Mouse (Mus musculus): Measurements from ENCODE around the gene Ctnnb1. TPM values are rescaled to one million over a fixed set of nuclear protein-coding genes. Genes with fewer than 3 reads are reported as not detected.
"Not testable (repeated sequence)": the region's sequence is repeated elsewhere in the genome, so short reads cannot be mapped to it uniquely, and the experiment has no call there.

The Ctnnb1 gene
- polyA plus RNA-seq, 2 experiments: 486 to 783 TPM

- H3K9me3 ChIP-seq (ENCODE audit: control insufficient read depth, low read length): no peaks in the 10 kb centered on the region
- H3K4me3 ChIP-seq (replicated peaks; ENCODE audit: low read length): no peak overlapping the region
- no peak for TF ChIP-seq POLR2A (IDR thresholded peaks at IDR 0.05; ENCODE audit: borderline replicate concordance, extremely low read depth, insufficient read depth, insufficient read length)
- peaks cover 11% of the 10 kb centered on the region; the same call in 1 of the 2 replicates for H3K4me1 ChIP-seq (ENCODE audit: control insufficient read depth, insufficient read depth, low read length)
- no peak overlapping the region for H3K9ac ChIP-seq (ENCODE audit: low read depth, low read length, severe bottlenecking)
- ATAC-seq (ENCODE audit: low FRiP score, low read depth): no peak
- WGBS: 83% methylated on average over 4 of the region's 4 CpGs
- no peak overlapping the region for H3K4me2 ChIP-seq (replicated peaks; ENCODE audit: low read depth, low read length, severe bottlenecking)
- no peak overlapping the region for H3K27ac ChIP-seq (replicated peaks; ENCODE audit: low read depth, low read length)
- no peaks in the 10 kb centered on the region for H3K36me3 ChIP-seq (ENCODE audit: control insufficient read depth, insufficient read depth, low read length)
- no peaks in the 10 kb centered on the region for H3K27me3 ChIP-seq (ENCODE audit: control insufficient read depth, insufficient read depth, low read length)
- no peak for DNase-seq (ENCODE audit: low spot score)
Observed at GRCm38 (mm10) chr9:120914429-120914828, 14.6 kb upstream of the Ctnnb1 start.

GRCm38 (mm10) chr9:120914877-120915459 lies 14.0 kb upstream of the Ctnnb1 start:
- no peak for TF ChIP-seq POLR2A (IDR thresholded peaks at IDR 0.05; ENCODE audit: borderline replicate concordance, extremely low read depth, insufficient read depth, insufficient read length)
- DNase-seq (ENCODE audit: low spot score): no peak
- WGBS: 81% methylated on average over 14 of the region's 14 CpGs

DNA sequence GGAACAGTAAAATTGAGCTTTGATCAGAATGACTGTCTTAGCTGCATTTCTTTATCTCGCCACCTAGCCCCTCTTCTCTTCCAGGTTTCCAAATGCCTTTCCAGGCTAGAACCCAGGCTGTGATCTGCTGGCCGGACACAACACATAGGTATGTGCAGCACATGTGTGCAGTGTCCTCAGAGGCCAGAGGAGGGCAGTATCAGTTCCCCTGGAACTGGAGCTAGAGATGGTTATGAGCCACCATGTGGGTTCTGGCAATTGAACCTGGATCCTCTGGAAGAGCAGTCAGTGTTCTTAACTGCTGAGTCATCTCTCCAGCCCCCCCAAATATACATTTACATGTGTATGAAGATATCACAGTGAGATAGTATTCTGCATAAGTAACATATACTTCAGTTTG lies 11.4 kb upstream of the Ctnnb1 start:
- H3K36me3 ChIP-seq (ENCODE audit: control insufficient read depth, insufficient read depth, low read length); DNase-seq (ENCODE audit: low spot score); H3K9me3 ChIP-seq (ENCODE audit: control insufficient read depth, low read length); H3K4me3 ChIP-seq (replicated peaks; ENCODE audit: low read length); H3K27ac ChIP-seq (replicated peaks; ENCODE audit: low read depth, low read length); H3K27me3 ChIP-seq (ENCODE audit: control insufficient read depth, insufficient read depth, low read length); H3K9ac ChIP-seq (ENCODE audit: low read depth, low read length, severe bottlenecking); ATAC-seq (ENCODE audit: low FRiP score, low read depth); H3K4me2 ChIP-seq (replicated peaks; ENCODE audit: low read depth, low read length, severe bottlenecking): not testable (repeated sequence)
- peaks cover 11% of the 10 kb centered on the region; the same call in 1 of the 2 replicates for H3K4me1 ChIP-seq (ENCODE audit: control insufficient read depth, insufficient read depth, low read length)
- WGBS: 96% methylated on average over 2 of the region's 2 CpGs

More at GRCm38 (mm10) chr9:120914877-120915459, 14.0 kb upstream of the Ctnnb1 start:
- no peaks in the 10 kb centered on the region for H3K27me3 ChIP-seq (ENCODE audit: control insufficient read depth, insufficient read depth, low read length)
- no peak overlapping the region for H3K4me2 ChIP-seq (replicated peaks; ENCODE audit: low read depth, low read length, severe bottlenecking)
- no peak overlapping the region for H3K27ac ChIP-seq (replicated peaks; ENCODE audit: low read depth, low read length)
- H3K4me3 ChIP-seq (replicated peaks; ENCODE audit: low read length): no peak overlapping the region
- peaks cover 11% of the 10 kb centered on the region; the same call in 1 of the 2 replicates for H3K4me1 ChIP-seq (ENCODE audit: control insufficient read depth, insufficient read depth, low read length)
- no peak for ATAC-seq (ENCODE audit: low FRiP score, low read depth)
- no peaks in the 10 kb centered on the region for H3K36me3 ChIP-seq (ENCODE audit: control insufficient read depth, insufficient read depth, low read length)
- no peak overlapping the region for H3K9ac ChIP-seq (ENCODE audit: low read depth, low read length, severe bottlenecking)
- no peaks in the 10 kb centered on the region for H3K9me3 ChIP-seq (ENCODE audit: control insufficient read depth, low read length)

DNA sequence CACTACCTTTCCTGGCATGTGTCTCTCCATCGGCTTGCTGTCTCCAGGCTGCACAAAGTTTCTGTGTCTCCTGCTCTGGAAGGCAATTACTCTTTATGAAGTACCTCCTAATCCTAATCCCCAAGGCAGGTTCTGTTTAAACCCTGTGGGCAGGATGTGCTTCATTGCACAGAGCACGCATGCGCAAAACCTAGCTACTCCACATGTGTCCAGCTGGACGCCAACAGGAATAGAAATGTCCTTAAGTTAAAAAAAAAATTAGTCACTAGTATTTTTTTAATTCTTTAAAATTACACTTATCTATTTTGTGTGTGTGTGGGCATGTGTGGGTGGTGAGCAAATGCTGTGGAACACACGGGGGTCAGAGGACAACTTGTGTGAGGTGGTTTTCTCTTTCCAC lies 10.8 kb upstream of the Ctnnb1 start:
- Histone ChIP-seq H3K36me3 (ENCODE audit: control insufficient read depth, insufficient read depth, low read length) (no peaks in the 10 kb centered on the region), H3K9me3 (ENCODE audit: control insufficient read depth, low read length) (no peaks in the 10 kb centered on the region)
- ATAC-seq (ENCODE audit: low FRiP score, low read depth): no peak

GRCm38 (mm10) chr9:120918642-120919041 lies 10.4 kb upstream of the Ctnnb1 start:
- DNase-seq (ENCODE audit: low spot score) (peak; percentile 45), ATAC-seq (ENCODE audit: low FRiP score, low read depth) (no peak)
- Histone ChIP-seq H3K27ac (replicated peaks; ENCODE audit: low read depth, low read length) (no peak overlapping the region), H3K36me3 (ENCODE audit: control insufficient read depth, insufficient read depth, low read length) (no peaks in the 10 kb centered on the region), H3K9ac (ENCODE audit: low read depth, low read length, severe bottlenecking) (no peak overlapping the region), H3K27me3 (ENCODE audit: control insufficient read depth, insufficient read depth, low read length) (no peaks in the 10 kb centered on the region), H3K9me3 (ENCODE audit: control insufficient read depth, low read length) (no peaks in the 10 kb centered on the region), H3K4me2 (replicated peaks; ENCODE audit: low read depth, low read length, severe bottlenecking) (no peak overlapping the region), H3K4me1 (ENCODE audit: control insufficient read depth, insufficient read depth, low read length) (peaks cover 11% of the 10 kb centered on the region; the same call in 1 of the 2 replicates), H3K4me3 (replicated peaks; ENCODE audit: low read length) (no peak overlapping the region)
- TF ChIP-seq POLR2A (IDR thresholded peaks at IDR 0.05; ENCODE audit: borderline replicate concordance, extremely low read depth, insufficient read depth, insufficient read length): no peak
- WGBS: 28% methylated on average over 6 of the region's 6 CpGs

More for the DNA sequence above, 10.8 kb upstream of the Ctnnb1 start:
- WGBS: 71% methylated on average over 5 of the region's 5 CpGs
- Histone ChIP-seq H3K9ac (ENCODE audit: low read depth, low read length, severe bottlenecking) (no peak overlapping the region), H3K4me1 (ENCODE audit: control insufficient read depth, insufficient read depth, low read length) (peaks cover 11% of the 10 kb centered on the region; the same call in 1 of the 2 replicates), H3K27ac (replicated peaks; ENCODE audit: low read depth, low read length) (no peak overlapping the region), H3K4me3 (replicated peaks; ENCODE audit: low read length) (no peak overlapping the region), H3K27me3 (ENCODE audit: control insufficient read depth, insufficient read depth, low read length) (no peaks in the 10 kb centered on the region), H3K4me2 (replicated peaks; ENCODE audit: low read depth, low read length, severe bottlenecking) (no peak overlapping the region)
- TF ChIP-seq POLR2A (IDR thresholded peaks at IDR 0.05; ENCODE audit: borderline replicate concordance, extremely low read depth, insufficient read depth, insufficient read length): no peak
- no peak for DNase-seq (ENCODE audit: low spot score)
